Mouse (Mus musculus) liver, embryonic 11.5 days (tissue): Measurements from ENCODE around the gene Adprhl1. TPM values are rescaled to one million over a fixed set of nuclear protein-coding genes. Genes with fewer than 3 reads are reported as not detected.

ENCODE experiments used
- ATAC-seq: fragments of 200-750 bp; cut with Nextera tagmentation; replicated peaks from 2 replicates; pipeline ENCODE4 v1.8.0; 2017; ENCODE audit warnings: moderate number of reproducible peaks, mild to moderate bottlenecking, moderate TSS enrichment, moderate library complexity; ENCODE audit not compliant: low FRiP score
- DNase-seq: peaks from one replicate; pipeline ENCODE4 v3.0.0-alpha.2; 2017; ENCODE audit warnings: low spot score
- H3K27ac ChIP-seq: fragments of 300-500 bp; sonication (generic); 2 replicates; pipeline ENCODE4 v1.5.1; 2014; ENCODE audit warnings: mild to moderate bottlenecking, low read depth, low read length, control low read depth
- H3K27me3 ChIP-seq: fragments of 300-500 bp; sonication (generic); replicated peaks from 2 replicates; pipeline ENCODE4 v1.6.1; 2014; ENCODE audit warnings: low read length, mixed read lengths; ENCODE audit not compliant: control insufficient read depth, insufficient read depth
- H3K36me3 ChIP-seq: fragments of 300-500 bp; sonication (generic); 2 replicates; pipeline ENCODE4 v1.6.1; 2014; ENCODE audit warnings: mild to moderate bottlenecking, low read length, moderate library complexity, mixed read lengths; ENCODE audit not compliant: control insufficient read depth, insufficient read depth
- H3K4me1 ChIP-seq: fragments of 300-500 bp; sonication (generic); replicated peaks from 2 replicates; pipeline ENCODE4 v1.6.1; 2014; ENCODE audit warnings: low read length, mixed read lengths; ENCODE audit not compliant: control insufficient read depth, insufficient read depth
- H3K4me2 ChIP-seq: fragments of 300-500 bp; sonication (generic); 2 replicates; pipeline ENCODE4 v1.6.1; 2014; ENCODE audit warnings: mild to moderate bottlenecking, control low read depth, moderate library complexity
- H3K4me3 ChIP-seq: fragments of 300-500 bp; sonication (generic); 2 replicates; pipeline ENCODE4 v1.5.1; 2014; ENCODE audit warnings: low read depth, low read length, control low read depth
- H3K9ac ChIP-seq: fragments of 300-500 bp; sonication (generic); 2 replicates; pipeline ENCODE4 v1.6.1; 2014; ENCODE audit warnings: low read depth, low read length, control low read depth
- H3K9me3 ChIP-seq: fragments of 300-500 bp; sonication (generic); 2 replicates; pipeline ENCODE4 v1.6.1; 2016; ENCODE audit warnings: low read length, inconsistent platforms, mixed read lengths; ENCODE audit not compliant: control insufficient read depth
- WGBS: fragments of 180-500 bp; shearing (Covaris S2); extraction: QIAGEN DNeasy Blood & Tissue Kit; methylation state at CpG from one replicate; pipeline ENCODE4 v1.1.7; 2014; 5-methylcytosine and 5-hydroxymethylcytosine counted together
- polyA plus RNA-seq: library from polyadenylated mRNA; unstranded; fragments of >200 nt; fragmentation: Nextera tagmentation; extraction: Ambion mirVana; gene quantifications from 2 replicates; pipeline ENCODE4 v1.2.1, GENCODE M21; 2014

The Adprhl1 gene
- 0.70 TPM in 1 of 2 replicates, not detected in the other for polyA plus RNA-seq

DNA sequence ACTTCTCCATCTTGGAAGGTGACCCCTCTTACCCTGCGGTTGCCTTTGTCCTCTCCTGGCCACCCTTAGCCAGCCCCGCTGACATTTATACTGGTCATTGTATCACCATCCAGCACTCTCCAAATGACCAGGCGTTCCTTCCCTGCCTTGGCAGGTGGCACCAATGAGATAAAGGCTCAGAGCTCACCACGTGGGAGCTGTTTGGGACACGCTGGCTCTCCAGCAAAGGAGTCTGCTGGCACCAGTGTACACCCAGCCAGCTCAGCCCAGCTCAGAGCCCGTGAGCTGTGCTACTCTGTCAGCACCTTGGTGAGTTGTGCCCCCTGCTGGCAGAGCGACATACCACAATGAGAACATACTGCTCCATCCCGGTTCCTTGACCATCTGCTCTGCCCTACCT, at the start of gene Adprhl1:
Gene Adprhl1 (minus strand): TSS at position 144 of the 400 bp plus-strand sequence.
- 34% methylated on average over 8 of the region's 8 CpGs for WGBS
- DNase-seq, result peak; percentile 55
- no peak within 1 kb of the TSS for H3K9ac ChIP-seq
- no peak within 1 kb of the TSS for H3K4me3 ChIP-seq
- peaks cover 4% of the 10 kb centered on the region for H3K27me3 ChIP-seq
- no peak within 1 kb of the TSS for H3K4me2 ChIP-seq
- H3K4me1 ChIP-seq, result no peaks in the 10 kb centered on the region
- ATAC-seq, result peak; percentile 72
- H3K9me3 ChIP-seq, result no peaks in the 10 kb centered on the region
- H3K27ac ChIP-seq, result no peak within 1 kb of the TSS
- H3K36me3 ChIP-seq, result peaks cover 4% of the 10 kb centered on the region

DNA sequence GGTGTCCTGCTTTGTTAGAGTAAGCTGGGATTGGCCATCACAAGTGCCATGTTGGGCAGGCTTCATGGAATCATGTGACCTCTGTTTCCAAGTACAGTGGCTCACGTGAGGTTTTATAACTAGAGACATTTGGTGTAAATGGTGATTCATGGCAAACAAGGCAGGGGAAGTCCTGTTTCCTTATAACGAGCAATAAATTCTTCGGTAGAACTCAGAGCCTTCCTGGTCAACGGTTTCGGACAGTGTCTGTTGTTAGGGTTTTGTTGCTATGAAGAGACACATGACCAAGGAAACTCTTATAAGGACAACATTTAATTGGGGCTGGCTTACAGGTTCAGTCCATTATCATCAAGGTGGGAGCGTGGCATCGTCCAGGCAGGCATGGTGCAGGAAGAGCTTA, 47.1 kb upstream of the Adprhl1 start:
- WGBS, result 92% methylated on average over 7 of the region's 7 CpGs

DNA sequence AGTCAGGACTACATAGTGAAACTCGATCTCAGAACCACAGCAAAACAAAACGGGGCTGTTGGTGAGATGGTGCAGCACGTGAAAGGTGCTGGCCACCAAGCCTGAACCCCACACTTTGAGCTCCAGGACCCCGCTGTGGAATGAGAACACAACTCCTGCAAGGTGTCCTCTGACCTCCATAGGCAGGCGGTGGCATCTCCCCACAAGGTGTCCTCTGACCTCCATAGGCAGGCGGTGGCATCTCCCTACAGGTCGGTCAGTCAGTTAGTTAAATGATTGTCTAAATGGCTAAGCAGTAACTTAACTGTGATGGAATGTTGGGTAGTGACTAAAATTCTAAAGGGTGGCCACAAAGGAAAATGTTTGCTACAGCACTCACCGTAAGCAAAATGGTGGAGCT, 45.6 kb upstream of the Adprhl1 start:
- Histone ChIP-seq H3K4me2 (no peak overlapping the region), H3K27me3 (no peaks in the 10 kb centered on the region), H3K4me1 (no peaks in the 10 kb centered on the region), H3K4me3 (no peak overlapping the region), H3K27ac (no peak overlapping the region), H3K9me3 (no peaks in the 10 kb centered on the region), H3K9ac (no peak overlapping the region), H3K36me3 (peaks cover 29% of the 10 kb centered on the region)
- WGBS, result 93% methylated on average over 8 of the region's 8 CpGs
- DNase-seq, result no peak
- no peak for ATAC-seq

More for the DNA sequence above, 47.1 kb upstream of the Adprhl1 start:
- H3K27ac ChIP-seq, result no peak overlapping the region
- H3K36me3 ChIP-seq, result peaks cover 23% of the 10 kb centered on the region
- H3K4me3 ChIP-seq, result no peak overlapping the region
- H3K9me3 ChIP-seq, result no peaks in the 10 kb centered on the region
- no peaks in the 10 kb centered on the region for H3K4me1 ChIP-seq
- no peak overlapping the region for H3K4me2 ChIP-seq
- ATAC-seq, result no peak
- no peak for DNase-seq
- no peak overlapping the region for H3K9ac ChIP-seq
- H3K27me3 ChIP-seq, result no peaks in the 10 kb centered on the region

DNA sequence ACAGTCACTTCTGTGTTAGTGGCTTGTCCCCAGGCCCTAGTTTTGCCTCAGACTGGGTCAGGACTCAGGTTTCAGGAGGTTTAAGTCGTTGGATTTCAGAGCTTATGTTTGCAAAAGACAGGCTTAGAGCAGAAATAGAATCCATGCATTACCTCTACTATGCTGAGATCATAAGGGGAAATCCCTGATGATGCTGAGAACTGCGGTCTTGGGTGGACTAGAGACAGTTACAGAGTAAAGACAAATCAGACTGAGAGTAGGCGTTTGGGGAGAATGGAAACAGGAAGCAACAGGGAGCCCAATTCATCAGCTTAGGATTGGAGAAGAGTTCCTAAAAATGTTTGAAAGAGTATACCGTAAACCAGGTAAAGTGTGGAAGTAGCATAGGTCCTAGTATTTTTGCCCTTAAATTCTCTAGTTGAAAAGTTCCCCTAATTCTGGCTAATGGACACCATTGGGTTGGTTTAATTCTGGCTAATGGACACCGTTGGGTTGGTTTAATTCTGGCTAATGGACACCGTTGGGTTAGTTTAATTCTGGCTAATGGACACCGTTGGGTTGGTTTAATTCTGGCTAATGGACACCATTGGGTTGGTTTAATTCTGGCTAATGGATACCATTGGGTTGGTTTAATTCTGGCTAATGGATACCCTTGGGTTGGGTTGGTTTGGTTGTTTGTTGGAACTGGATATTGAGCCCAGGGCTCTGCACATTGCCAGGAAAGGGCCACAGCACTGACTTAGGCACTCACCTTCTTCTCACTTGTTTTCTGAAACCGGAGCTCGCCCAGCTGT, 39.9 kb upstream of the Adprhl1 start:
- Histone ChIP-seq H3K4me2 (no peak overlapping the region), H3K27ac (no peak overlapping the region), H3K4me3 (no peak overlapping the region), H3K27me3 (no peaks in the 10 kb centered on the region), H3K9me3 (no peaks in the 10 kb centered on the region), H3K9ac (no peak overlapping the region), H3K36me3 (peaks cover 16% of the 10 kb centered on the region), H3K4me1 (no peaks in the 10 kb centered on the region)
- ATAC-seq, result no peak
- no peak for DNase-seq
- 92% methylated on average over 9 of the region's 9 CpGs for WGBS

DNA sequence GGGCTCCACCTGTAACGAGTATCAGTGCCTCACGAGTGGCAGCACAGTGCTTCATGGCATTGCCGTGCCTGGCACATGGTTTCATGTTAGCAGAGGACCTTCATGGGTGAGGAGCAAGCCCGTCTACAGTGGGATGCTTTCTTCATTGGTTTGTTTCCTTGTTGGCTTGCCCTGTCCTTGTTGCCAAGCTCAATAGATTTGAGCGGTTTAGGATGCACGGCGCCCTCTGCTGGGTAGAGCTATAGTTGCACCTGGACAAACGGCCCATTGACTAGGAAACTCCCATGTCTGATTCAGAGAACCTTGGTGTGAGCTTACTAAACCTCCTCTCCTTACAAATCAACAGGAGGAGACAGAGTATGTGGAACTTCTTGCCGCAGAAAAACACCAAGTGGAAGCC, 38.4 kb upstream of the Adprhl1 start:
- ATAC-seq (no peak), DNase-seq (peak; percentile 75)
- no peaks in the 10 kb centered on the region for H3K9me3 ChIP-seq
- H3K4me2 ChIP-seq, result no peak overlapping the region
- H3K27ac ChIP-seq, result no peak overlapping the region
- no peaks in the 10 kb centered on the region for H3K27me3 ChIP-seq
- no peaks in the 10 kb centered on the region for H3K4me1 ChIP-seq
- WGBS, result 27% methylated on average over 9 of the region's 9 CpGs
- peaks cover 16% of the 10 kb centered on the region for H3K36me3 ChIP-seq
- H3K4me3 ChIP-seq, result no peak overlapping the region
- H3K9ac ChIP-seq, result no peak overlapping the region

DNA sequence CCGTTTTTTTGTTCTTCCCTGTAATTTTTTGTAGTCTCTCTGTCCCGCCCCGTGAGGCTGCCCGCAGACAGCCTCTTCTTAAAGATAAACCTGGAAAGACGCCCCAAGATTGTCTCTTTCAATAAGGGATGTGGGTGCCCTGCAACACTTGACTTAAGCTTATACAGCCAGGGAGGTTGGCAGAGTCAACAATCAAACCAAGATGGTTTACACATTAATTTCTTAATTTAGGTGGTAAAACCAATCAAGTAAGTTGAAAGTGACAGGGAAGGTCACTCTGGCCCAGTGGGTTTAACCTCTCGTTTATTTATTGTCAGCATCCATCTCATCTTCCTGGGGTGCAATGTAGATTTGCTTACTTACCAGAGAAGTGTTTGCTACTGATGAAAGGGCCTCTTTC, 34.7 kb upstream of the Adprhl1 start:
- H3K4me3 ChIP-seq, result peak overlapping the region; percentile 83
- ATAC-seq (no peak), DNase-seq (no peak)
- H3K9ac ChIP-seq, result peak overlapping the region; percentile 84
- H3K4me2 ChIP-seq, result peak overlapping the region; percentile 96
- H3K27ac ChIP-seq, result no peak overlapping the region
- H3K36me3 ChIP-seq, result peaks cover 2% of the 10 kb centered on the region; the same call in 1 of the 2 replicates
- no peaks in the 10 kb centered on the region for H3K9me3 ChIP-seq
- WGBS, result 5% methylated on average over 6 of the region's 6 CpGs
- no peaks in the 10 kb centered on the region for H3K27me3 ChIP-seq
- H3K4me1 ChIP-seq, result peaks cover 8% of the 10 kb centered on the region

DNA sequence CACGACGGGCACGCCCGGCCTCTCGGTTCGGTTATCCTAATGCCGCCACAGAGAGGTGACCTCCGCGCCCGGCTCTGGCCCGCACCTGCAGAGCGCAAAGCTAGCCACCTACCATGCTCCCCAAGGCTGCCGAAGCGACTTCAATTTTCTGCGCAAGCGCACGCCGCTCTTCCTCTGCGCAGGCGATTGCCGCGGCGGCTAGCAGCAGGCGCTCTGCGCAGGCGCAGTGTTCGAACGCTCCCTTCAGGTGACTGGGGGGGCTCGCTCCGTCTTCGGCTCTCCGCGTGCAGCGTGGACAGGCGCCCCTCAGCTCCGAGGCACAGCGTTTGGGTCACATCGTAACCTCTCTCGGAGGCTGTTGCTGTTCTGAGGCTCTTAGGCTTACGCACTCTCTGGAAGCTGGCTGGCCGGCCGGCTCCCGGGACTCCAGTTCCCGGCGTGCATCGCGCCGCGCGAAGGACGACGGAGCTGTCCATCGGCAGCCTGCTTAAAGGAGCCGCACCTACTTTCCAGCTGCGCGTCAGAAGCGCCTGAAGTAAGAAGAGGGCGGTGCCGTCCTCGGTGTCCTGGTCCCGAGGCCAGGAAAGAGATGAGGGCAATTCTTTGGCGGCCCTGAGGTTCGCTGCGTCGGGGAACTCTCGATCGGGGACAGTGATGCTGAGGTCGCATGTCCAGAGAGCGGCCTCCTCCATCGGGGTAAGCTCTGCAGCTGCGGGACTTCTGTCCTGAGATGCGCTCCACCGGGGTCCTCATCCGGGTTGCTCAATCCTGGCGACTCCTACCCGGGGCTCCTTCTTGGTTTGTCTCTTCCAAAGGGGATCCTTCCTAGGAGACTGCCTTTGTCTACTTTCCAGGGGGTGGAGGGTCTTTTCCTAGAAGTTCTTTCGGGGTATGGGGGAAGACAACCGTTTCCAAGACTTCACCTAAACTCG, 34.0 kb upstream of the Adprhl1 start, which contains the start of the genes Dcun1d2 and Tmco3:
Gene Dcun1d2 (minus strand): TSS at position 440 of the 932 bp plus-strand sequence.
Gene Tmco3 (plus strand): TSS at position 499 of the 932 bp plus-strand sequence.
- no peaks in the 10 kb centered on the region for H3K9me3 ChIP-seq
- DNase-seq (peak; percentile 91), ATAC-seq (peak; percentile 90)
- H3K4me2 ChIP-seq, result peak within 1 kb of the TSS; percentile 96
- WGBS, result under 1% methylated on average over 79 of the region's 79 CpGs
- H3K27ac ChIP-seq, result peak within 1 kb of the TSS; percentile 99
- H3K4me1 ChIP-seq, result peaks cover 8% of the 10 kb centered on the region
- H3K27me3 ChIP-seq, result no peaks in the 10 kb centered on the region
- peak within 1 kb of the TSS; percentile 84 for H3K9ac ChIP-seq
- peaks cover 2% of the 10 kb centered on the region; the same call in 1 of the 2 replicates for H3K36me3 ChIP-seq
- peak within 1 kb of the TSS; percentile 83 for H3K4me3 ChIP-seq

DNA sequence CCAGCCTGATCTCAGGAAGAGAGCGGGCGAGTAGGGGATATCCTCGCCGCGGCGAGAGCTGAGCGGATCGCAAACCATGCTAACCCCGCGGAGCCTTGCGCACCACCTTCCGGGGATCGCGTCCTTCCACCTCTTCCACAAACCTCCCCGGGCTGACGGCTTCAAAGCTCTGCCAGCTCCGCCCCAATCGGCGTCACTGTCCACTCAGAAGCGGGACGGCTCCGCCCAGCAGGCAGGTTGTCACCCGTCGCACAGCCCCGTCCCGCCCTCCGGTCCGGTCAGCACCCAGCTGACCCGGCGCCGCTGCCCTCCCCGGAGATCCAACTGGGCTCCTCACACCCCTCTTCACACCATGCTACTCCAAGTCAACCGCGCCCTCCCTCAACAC, 33.3 kb upstream of the Adprhl1 start:
- Histone ChIP-seq H3K9ac (peak overlapping the region; percentile 84), H3K27ac (peak overlapping the region; percentile 99), H3K27me3 (no peaks in the 10 kb centered on the region), H3K9me3 (no peaks in the 10 kb centered on the region), H3K4me1 (peaks cover 8% of the 10 kb centered on the region), H3K4me2 (peak overlapping the region; percentile 96), H3K36me3 (no peaks in the 10 kb centered on the region), H3K4me3 (peak overlapping the region; percentile 83)
- ATAC-seq (peak; percentile 86), DNase-seq (peak; percentile 86)
- WGBS, result under 1% methylated on average over 34 of the region's 34 CpGs
